Mouse (Mus musculus): ENCODE measurements at regions not wholly inside any gene's neighbourhood (a gene's known extent, or its start where the extent isn't known, plus 50 kb on each side); places are given as distances from the start of the nearest gene placed in this dataset.

- H3K27ac ChIP-seq (replicated peaks; ENCODE audit: insufficient read depth, low read depth, low read length), result no peak overlapping the region
- no peak overlapping the region for H3K4me3 ChIP-seq (ENCODE audit: insufficient read depth, low read depth, low read length)
- TF ChIP-seq CTCF (IDR thresholded peaks at IDR 0.05; ENCODE audit: low read depth, low read length) (no peak), POLR2A (IDR thresholded peaks at IDR 0.05; ENCODE audit: extremely low read depth, insufficient read depth, low read length) (no peak)
- H3K4me1 ChIP-seq (ENCODE audit: control insufficient read depth, insufficient read depth, low read length), result no peaks in the 10 kb centered on the region
- H3K79me2 ChIP-seq (ENCODE audit: control insufficient read depth, insufficient read depth, low read length), result no peaks in the 10 kb centered on the region
- no peaks in the 10 kb centered on the region for H3K36me3 ChIP-seq (ENCODE audit: control insufficient read depth, insufficient read depth, low read length)
- 24% methylated on average over 9 of the region's 9 CpGs for WGBS
- H3K27me3 ChIP-seq (ENCODE audit: control insufficient read depth, insufficient read depth, low read length), result no peaks in the 10 kb centered on the region
- no peak for DNase-seq (ENCODE audit: extremely low read depth, low read depth, low spot score)
- H3K9ac ChIP-seq (ENCODE audit: low read depth, low read length), result no peak overlapping the region
These were observed 141.6 kb downstream of the Dmrta2 start for GRCm38 (mm10) chr4:110119438-110119837.

DNA sequence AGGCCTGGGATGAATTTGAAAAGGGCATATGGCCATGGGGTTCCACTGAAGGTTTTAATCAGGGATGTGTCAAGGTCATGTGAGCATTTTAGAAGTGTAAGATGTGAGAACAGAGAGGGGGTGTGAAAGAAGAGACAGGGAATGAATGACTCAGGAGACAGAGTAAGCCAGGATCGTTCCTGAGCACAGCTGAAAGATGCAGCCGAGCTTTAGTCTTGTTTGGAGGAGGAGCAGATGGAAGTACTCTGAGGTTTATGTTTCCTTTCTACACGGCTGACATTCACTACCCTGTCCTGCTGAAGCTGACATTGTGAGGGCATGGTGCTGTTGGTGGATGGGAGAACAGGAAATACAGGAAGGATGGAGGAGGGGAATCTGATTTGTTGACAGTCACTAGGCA is 142.0 kb downstream of the Dmrta2 start:
- Histone ChIP-seq H3K27me3 (ENCODE audit: control insufficient read depth, insufficient read depth, low read length) (no peaks in the 10 kb centered on the region), H3K36me3 (ENCODE audit: control insufficient read depth, insufficient read depth, low read length) (no peaks in the 10 kb centered on the region), H3K4me3 (ENCODE audit: insufficient read depth, low read depth, low read length) (no peak overlapping the region), H3K4me1 (ENCODE audit: control insufficient read depth, insufficient read depth, low read length) (no peaks in the 10 kb centered on the region), H3K79me2 (ENCODE audit: control insufficient read depth, insufficient read depth, low read length) (no peaks in the 10 kb centered on the region), H3K27ac (replicated peaks; ENCODE audit: insufficient read depth, low read depth, low read length) (no peak overlapping the region), H3K9ac (ENCODE audit: low read depth, low read length) (no peak overlapping the region)
- no peak for DNase-seq (ENCODE audit: extremely low read depth, low read depth, low spot score)
- 57% methylated on average over 3 of the region's 3 CpGs for WGBS
- TF ChIP-seq POLR2A (IDR thresholded peaks at IDR 0.05; ENCODE audit: extremely low read depth, insufficient read depth, low read length), result no peak

- WGBS, result 83% methylated on average over 9 of the region's 9 CpGs
- DNase-seq (ENCODE audit: extremely low read depth, low read depth, low spot score), result no peak
These were observed 142.9 kb downstream of the Dmrta2 start for GRCm38 (mm10) chr4:110120761-110121160.

DNA sequence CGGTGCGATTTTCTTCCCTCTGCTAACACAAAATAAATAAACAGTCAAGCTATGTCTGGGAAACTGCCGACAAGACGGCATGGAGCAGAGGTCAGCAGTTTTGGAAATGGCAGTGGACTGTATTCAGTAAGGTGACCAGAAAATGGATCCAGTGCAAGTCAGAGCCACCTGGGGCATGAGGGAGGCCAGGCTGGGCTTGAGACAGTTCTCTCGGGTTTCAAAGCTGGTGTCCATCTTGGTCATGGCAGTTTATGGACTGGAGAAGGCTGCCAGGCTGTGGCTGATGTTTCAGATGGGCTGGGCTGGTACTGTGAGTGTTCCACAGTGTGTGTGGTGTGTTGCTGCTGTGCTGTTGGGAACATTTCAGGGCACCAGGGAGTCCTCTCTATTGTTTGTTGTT is 143.6 kb downstream of the Dmrta2 start:
- Histone ChIP-seq H3K36me3 (ENCODE audit: control insufficient read depth, insufficient read depth, low read length) (no peaks in the 10 kb centered on the region), H3K79me2 (ENCODE audit: control insufficient read depth, insufficient read depth, low read length) (no peaks in the 10 kb centered on the region), H3K27ac (replicated peaks; ENCODE audit: insufficient read depth, low read depth, low read length) (no peak overlapping the region), H3K4me3 (ENCODE audit: insufficient read depth, low read depth, low read length) (no peak overlapping the region), H3K9ac (ENCODE audit: low read depth, low read length) (no peak overlapping the region), H3K4me1 (ENCODE audit: control insufficient read depth, insufficient read depth, low read length) (no peaks in the 10 kb centered on the region), H3K27me3 (ENCODE audit: control insufficient read depth, insufficient read depth, low read length) (no peaks in the 10 kb centered on the region)
- WGBS, result 65% methylated on average over 5 of the region's 5 CpGs
- DNase-seq (ENCODE audit: extremely low read depth, low read depth, low spot score), result no peak
- no peak for TF ChIP-seq CTCF (IDR thresholded peaks at IDR 0.05; ENCODE audit: low read depth, low read length)
- no peak for TF ChIP-seq POLR2A (IDR thresholded peaks at IDR 0.05; ENCODE audit: extremely low read depth, insufficient read depth, low read length)

More at GRCm38 (mm10) chr4:110120761-110121160, 142.9 kb downstream of the Dmrta2 start:
- no peak overlapping the region for H3K27ac ChIP-seq (replicated peaks; ENCODE audit: insufficient read depth, low read depth, low read length)
- no peak overlapping the region for H3K9ac ChIP-seq (ENCODE audit: low read depth, low read length)
- no peaks in the 10 kb centered on the region for H3K4me1 ChIP-seq (ENCODE audit: control insufficient read depth, insufficient read depth, low read length)
- H3K27me3 ChIP-seq (ENCODE audit: control insufficient read depth, insufficient read depth, low read length), result no peaks in the 10 kb centered on the region
- no peaks in the 10 kb centered on the region for H3K79me2 ChIP-seq (ENCODE audit: control insufficient read depth, insufficient read depth, low read length)
- no peak for TF ChIP-seq POLR2A (IDR thresholded peaks at IDR 0.05; ENCODE audit: extremely low read depth, insufficient read depth, low read length)
- no peak for TF ChIP-seq CTCF (IDR thresholded peaks at IDR 0.05; ENCODE audit: low read depth, low read length)
- H3K4me3 ChIP-seq (ENCODE audit: insufficient read depth, low read depth, low read length), result no peak overlapping the region
- H3K36me3 ChIP-seq (ENCODE audit: control insufficient read depth, insufficient read depth, low read length), result no peaks in the 10 kb centered on the region

DNA sequence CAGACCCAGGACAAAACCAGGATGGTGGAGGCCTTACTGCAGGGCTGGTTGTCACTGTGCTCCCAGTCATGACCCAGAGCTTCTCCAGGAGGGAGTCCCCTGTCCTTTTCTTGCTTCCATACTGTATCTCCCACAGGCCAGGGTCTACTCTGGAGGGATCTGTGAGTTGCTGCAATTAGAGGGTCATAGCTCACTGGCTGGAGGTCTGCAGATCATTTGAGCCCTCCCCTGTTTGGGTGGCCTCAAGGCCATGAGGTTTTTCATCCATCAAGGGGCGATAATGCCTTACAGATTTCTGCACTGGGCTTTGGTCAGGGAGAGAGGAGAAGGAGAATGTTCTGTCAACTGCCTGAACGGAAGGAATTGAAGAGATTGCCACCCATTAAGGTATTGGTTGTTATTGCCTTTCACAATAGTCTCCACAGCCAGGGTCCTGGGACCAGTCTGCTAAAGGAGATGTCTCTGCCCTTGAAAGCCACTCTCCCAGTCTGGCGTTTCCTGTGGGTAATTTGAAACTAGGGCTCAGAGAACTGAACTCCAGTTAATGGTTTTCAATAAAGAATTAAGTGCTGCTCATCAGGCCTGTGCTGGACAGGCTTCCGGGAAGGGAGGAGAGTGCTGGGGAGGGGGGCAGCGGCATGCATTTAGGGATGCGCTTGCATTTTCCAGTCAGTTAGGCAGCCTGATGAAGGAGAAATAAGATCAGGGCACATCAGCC is 147.4 kb downstream of the Dmrta2 start:
- H3K27me3 ChIP-seq (ENCODE audit: control insufficient read depth, insufficient read depth, low read length), result no peaks in the 10 kb centered on the region
- H3K4me1 ChIP-seq (ENCODE audit: control insufficient read depth, insufficient read depth, low read length), result no peaks in the 10 kb centered on the region
- DNase-seq (ENCODE audit: extremely low read depth, low read depth, low spot score), result no peak
- no peak overlapping the region for H3K27ac ChIP-seq (replicated peaks; ENCODE audit: insufficient read depth, low read depth, low read length)
- H3K4me3 ChIP-seq (ENCODE audit: insufficient read depth, low read depth, low read length), result no peak overlapping the region
- no peaks in the 10 kb centered on the region for H3K79me2 ChIP-seq (ENCODE audit: control insufficient read depth, insufficient read depth, low read length)
- no peak overlapping the region for H3K9ac ChIP-seq (ENCODE audit: low read depth, low read length)
- no peak for TF ChIP-seq CTCF (IDR thresholded peaks at IDR 0.05; ENCODE audit: low read depth, low read length)
- no peak for TF ChIP-seq POLR2A (IDR thresholded peaks at IDR 0.05; ENCODE audit: extremely low read depth, insufficient read depth, low read length)
- no peaks in the 10 kb centered on the region for H3K36me3 ChIP-seq (ENCODE audit: control insufficient read depth, insufficient read depth, low read length)
- 61% methylated on average over 6 of the region's 6 CpGs for WGBS

DNA sequence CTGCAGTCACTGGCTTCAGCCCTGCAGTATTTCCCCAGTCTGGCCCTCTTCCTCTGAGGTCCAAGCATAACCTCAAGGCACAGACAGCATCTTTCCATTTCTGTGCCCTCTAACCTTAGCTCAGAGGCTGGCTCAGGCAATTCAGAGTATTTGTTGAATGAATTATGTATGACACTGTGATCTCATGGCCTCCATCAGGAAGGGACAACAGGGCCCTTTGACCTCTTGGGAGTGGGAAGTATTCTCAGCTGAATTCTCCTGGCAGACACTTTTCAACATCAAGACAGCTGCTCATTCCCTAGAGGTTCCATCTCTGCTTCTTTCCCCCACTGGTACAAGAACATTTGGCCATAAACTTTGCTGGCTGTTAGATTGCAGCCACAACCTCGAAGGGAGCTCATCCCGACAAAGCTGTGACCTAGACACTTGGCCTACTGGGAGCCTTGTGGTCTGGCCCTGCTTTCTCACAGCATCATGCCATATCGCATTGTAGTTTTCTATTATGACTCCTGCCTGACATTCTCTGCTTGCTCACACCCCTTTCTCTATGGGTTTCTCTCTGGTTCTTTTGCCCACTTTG is 150.2 kb downstream of the Dmrta2 start:
- DNase-seq (ENCODE audit: extremely low read depth, low read depth, low spot score), result no peak
- H3K4me3 ChIP-seq (ENCODE audit: insufficient read depth, low read depth, low read length), result no peak overlapping the region
- no peaks in the 10 kb centered on the region for H3K36me3 ChIP-seq (ENCODE audit: control insufficient read depth, insufficient read depth, low read length)
- TF ChIP-seq POLR2A (IDR thresholded peaks at IDR 0.05; ENCODE audit: extremely low read depth, insufficient read depth, low read length) (no peak), CTCF (IDR thresholded peaks at IDR 0.05; ENCODE audit: low read depth, low read length) (no peak)
- WGBS, result 76% methylated on average over 3 of the region's 3 CpGs
- no peaks in the 10 kb centered on the region for H3K79me2 ChIP-seq (ENCODE audit: control insufficient read depth, insufficient read depth, low read length)
- no peak overlapping the region for H3K27ac ChIP-seq (replicated peaks; ENCODE audit: insufficient read depth, low read depth, low read length)
- H3K27me3 ChIP-seq (ENCODE audit: control insufficient read depth, insufficient read depth, low read length), result no peaks in the 10 kb centered on the region
- H3K4me1 ChIP-seq (ENCODE audit: control insufficient read depth, insufficient read depth, low read length), result no peaks in the 10 kb centered on the region
- H3K9ac ChIP-seq (ENCODE audit: low read depth, low read length), result no peak overlapping the region

Data from liver, adult 2 months (tissue).